Mouse (Mus musculus) bone marrow macrophage, adult 2 months (primary cell): Measurements from ENCODE around the gene Pdzd2. TPM values are rescaled to one million over a fixed set of nuclear protein-coding genes. Genes with fewer than 3 reads are reported as not detected.

Source experiments
- H3K27ac ChIP-seq: 2 replicates; pipeline ENCODE4 v1.5.1; 2012; ENCODE audit warnings: low read depth, low read length; ENCODE audit not compliant: insufficient read depth
- H3K4me1 ChIP-seq: 2 replicates; pipeline ENCODE4 v1.6.1; 2012; ENCODE audit warnings: low read length; ENCODE audit not compliant: control insufficient read depth, insufficient read depth
- H3K4me3 ChIP-seq: 2 replicates; pipeline ENCODE4 v1.5.1; 2012; ENCODE audit warnings: mild to moderate bottlenecking, low read length, moderate library complexity; ENCODE audit not compliant: insufficient read depth
- CTCF ChIP-seq: IDR thresholded peaks from 2 replicates; pipeline ENCODE4 v1.5.1; 2012; ENCODE audit warnings: low read depth, mild to moderate bottlenecking, low read length, moderate library complexity
- POLR2A ChIP-seq: IDR thresholded peaks from 2 replicates; pipeline ENCODE4 v1.6.1; 2012; ENCODE audit warnings: mild to moderate bottlenecking, low read depth, low read length, borderline replicate concordance
- polyA plus RNA-seq: library from polyadenylated mRNA; stranded (reverse); fragments of >200 nt; gene quantifications from 2 replicates; pipeline ENCODE4 v1.2.4, GENCODE M21; 2012; ENCODE audit not compliant: missing spikeins, insufficient read depth, insufficient read length

Gene Pdzd2
- polyA plus RNA-seq, 1 experiment: not detected

- no peak for TF ChIP-seq POLR2A
- Histone ChIP-seq H3K4me3 (no peak overlapping the region), H3K27ac (no peak overlapping the region), H3K4me1 (peaks cover 14% of the 10 kb centered on the region)
Observed at GRCm38 (mm10) chr15:12420376-12420775, 319.3 kb downstream of the Pdzd2 start.

- H3K27ac ChIP-seq: no peak overlapping the region
- peaks cover 8% of the 10 kb centered on the region for H3K4me1 ChIP-seq
- TF ChIP-seq CTCF (no peak), POLR2A (no peak)
- no peak overlapping the region for H3K4me3 ChIP-seq
Observed at GRCm38 (mm10) chr15:12419446-12419845, 320.3 kb downstream of the Pdzd2 start.

GRCm38 (mm10) chr15:12415536-12416200, 324.1 kb downstream of the Pdzd2 start:
- H3K4me1 ChIP-seq: no peaks in the 10 kb centered on the region
- no peak overlapping the region for H3K4me3 ChIP-seq
- H3K27ac ChIP-seq: no peak overlapping the region
- TF ChIP-seq POLR2A: no peak
- no peak for TF ChIP-seq CTCF

- TF ChIP-seq POLR2A (no peak), CTCF (no peak)
- Histone ChIP-seq H3K4me1 (no peaks in the 10 kb centered on the region), H3K4me3 (no peak overlapping the region), H3K27ac (no peak overlapping the region)
Observed at GRCm38 (mm10) chr15:12414696-12415095, 325.0 kb downstream of the Pdzd2 start.

- no peak overlapping the region for H3K27ac ChIP-seq
- no peak for TF ChIP-seq CTCF
- no peak for TF ChIP-seq POLR2A
- H3K4me1 ChIP-seq: no peaks in the 10 kb centered on the region
- no peak overlapping the region for H3K4me3 ChIP-seq
Observed at GRCm38 (mm10) chr15:12408205-12408604, 331.5 kb downstream of the Pdzd2 start.

GRCm38 (mm10) chr15:12405592-12405991, 334.1 kb downstream of the Pdzd2 start:
- H3K27ac ChIP-seq: no peak overlapping the region
- TF ChIP-seq CTCF: no peak
- TF ChIP-seq POLR2A: no peak

DNA sequence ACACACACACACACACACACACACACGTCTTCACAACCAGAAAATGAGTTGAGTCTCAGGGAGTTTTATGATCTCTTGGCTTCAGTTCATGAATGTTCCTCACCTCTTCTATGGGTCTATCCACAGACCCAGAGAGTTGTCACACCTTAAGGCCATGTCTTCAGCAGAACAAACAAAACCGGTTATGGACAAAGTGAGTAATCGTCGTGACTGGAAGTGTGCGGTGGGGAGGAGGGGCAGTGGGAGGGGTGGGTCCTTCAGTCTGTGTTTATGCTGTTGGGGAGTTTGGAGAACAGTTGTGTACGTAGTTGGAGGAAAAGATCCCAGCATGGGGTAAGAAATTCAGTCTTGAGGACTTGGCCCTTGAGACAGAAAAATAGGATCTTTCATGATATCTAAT, 342.7 kb downstream of the Pdzd2 start:
- Histone ChIP-seq H3K4me3 (no peak overlapping the region), H3K4me1 (no peaks in the 10 kb centered on the region), H3K27ac (no peak overlapping the region)
- TF ChIP-seq POLR2A: no peak
- no peak for TF ChIP-seq CTCF

More at GRCm38 (mm10) chr15:12405592-12405991, 334.1 kb downstream of the Pdzd2 start:
- no peak overlapping the region for H3K4me3 ChIP-seq
- H3K4me1 ChIP-seq: no peaks in the 10 kb centered on the region

DNA sequence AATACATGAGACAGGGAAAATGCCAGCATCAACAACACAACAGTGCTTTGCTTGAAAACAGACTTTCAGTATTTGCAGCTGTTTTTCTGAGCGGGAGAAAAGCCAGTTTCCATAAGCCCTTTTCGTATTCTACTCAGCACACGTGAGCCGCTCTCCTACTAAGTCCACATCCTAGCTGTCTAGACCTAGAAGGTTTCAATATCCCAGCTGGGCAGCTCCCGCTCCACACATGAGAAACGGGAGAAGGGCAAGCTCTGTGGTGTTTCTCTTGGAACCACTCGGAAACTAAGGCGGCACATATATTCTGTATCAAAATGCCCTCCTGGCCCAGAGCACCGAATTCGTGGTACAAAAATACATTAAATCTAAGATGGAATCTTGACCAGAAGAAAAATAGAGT, 345.0 kb downstream of the Pdzd2 start:
- TF ChIP-seq POLR2A (no peak), CTCF (no peak)
- Histone ChIP-seq H3K27ac (no peak overlapping the region), H3K4me1 (no peaks in the 10 kb centered on the region), H3K4me3 (no peak overlapping the region)

GRCm38 (mm10) chr15:12388726-12389489, 350.8 kb downstream of the Pdzd2 start:
- Histone ChIP-seq H3K4me3 (no peak overlapping the region), H3K27ac (no peak overlapping the region), H3K4me1 (no peaks in the 10 kb centered on the region)
- TF ChIP-seq CTCF (no peak), POLR2A (no peak)

- Histone ChIP-seq H3K4me1 (no peaks in the 10 kb centered on the region), H3K27ac (no peak overlapping the region), H3K4me3 (no peak overlapping the region)
- no peak for TF ChIP-seq POLR2A
Observed at GRCm38 (mm10) chr15:12384679-12385078, 355.0 kb downstream of the Pdzd2 start.
